Mouse (Mus musculus): Measurements from ENCODE around the gene Ube2g2.

DNA sequence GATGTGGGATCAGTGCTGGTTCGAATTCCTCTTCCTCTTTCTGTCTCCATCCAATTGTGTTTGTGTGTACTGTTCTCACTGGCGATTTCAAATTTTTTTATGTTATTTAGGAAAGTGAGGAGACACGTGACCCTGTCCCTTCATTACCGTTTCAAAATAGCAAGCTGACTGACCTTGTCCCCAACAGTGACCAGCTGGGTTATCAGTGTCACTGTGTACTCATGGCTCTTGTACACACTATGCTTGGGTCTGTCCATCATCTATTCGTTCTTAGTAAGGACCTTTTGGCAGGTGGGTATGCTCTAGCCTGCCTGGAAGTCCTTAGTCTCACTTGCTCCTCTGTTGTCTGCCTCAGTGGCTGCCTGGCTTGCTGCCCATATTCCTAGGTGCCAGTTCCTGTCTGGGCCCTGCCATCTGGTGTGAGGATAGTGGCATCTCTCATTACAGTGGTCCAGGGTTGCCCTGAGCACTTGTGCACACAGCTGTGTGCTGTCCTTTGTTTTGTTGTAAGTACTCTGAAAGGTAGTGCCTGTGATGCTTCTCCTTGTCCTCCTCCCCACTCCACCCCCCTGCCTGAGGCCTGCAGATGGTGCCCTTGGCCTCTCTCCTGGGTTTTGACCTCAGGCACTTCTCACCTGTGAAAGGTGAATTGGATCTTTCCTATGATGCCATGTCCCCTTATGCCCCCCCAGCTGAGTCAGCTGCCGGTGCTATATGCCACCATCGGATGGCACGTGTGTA lies 11.7 kb upstream of the Ube2g2 start:
- TF ChIP-seq POLR2A (IDR thresholded peaks at IDR 0.05; ENCODE audit: insufficient read depth, low read depth, low read length): no peak
- TF ChIP-seq CTCF (IDR thresholded peaks at IDR 0.05): no peak
